Mouse (Mus musculus): ENCODE results near the gene Mfap4.

Mfap4 gene

GRCm38 (mm10) chr11:61518871-61519270 is 33.6 kb downstream of the Mfap4 start:
- DNase-seq (ENCODE audit: low spot score) = no peak

GRCm38 (mm10) chr11:61519484-61520107 is 34.4 kb downstream of the Mfap4 start:
- no peak for DNase-seq (ENCODE audit: low spot score)

- no peak for DNase-seq (ENCODE audit: low spot score)
Measured at GRCm38 (mm10) chr11:61526872-61527271, 41.6 kb downstream of the Mfap4 start.

DNA sequence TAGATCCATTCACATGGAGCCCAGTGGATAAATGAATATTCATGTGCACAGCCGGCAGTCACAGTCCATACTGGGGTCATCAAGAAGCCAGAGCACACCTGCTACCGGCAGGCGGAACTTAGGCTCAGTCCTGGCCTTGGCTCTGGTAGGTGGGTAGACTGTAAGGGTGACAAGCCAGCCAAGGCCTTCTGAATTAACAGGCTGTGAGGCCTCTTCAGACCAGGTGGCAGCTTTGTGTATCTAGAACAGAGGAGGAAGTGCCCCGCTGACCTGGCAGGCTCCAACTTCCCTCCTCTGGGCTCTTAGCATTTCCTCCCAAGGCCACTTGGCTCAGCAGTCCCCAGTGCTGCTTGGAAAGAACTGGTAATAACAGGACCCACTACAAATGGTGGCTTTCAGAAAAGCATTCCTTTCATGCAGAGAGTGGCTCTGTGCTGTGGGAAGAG is 44.1 kb downstream of the Mfap4 start:
- no peak for DNase-seq (ENCODE audit: low spot score)

GRCm38 (mm10) chr11:61532820-61533219 is 47.6 kb downstream of the Mfap4 start:
- no peak for DNase-seq (ENCODE audit: low spot score)

DNA sequence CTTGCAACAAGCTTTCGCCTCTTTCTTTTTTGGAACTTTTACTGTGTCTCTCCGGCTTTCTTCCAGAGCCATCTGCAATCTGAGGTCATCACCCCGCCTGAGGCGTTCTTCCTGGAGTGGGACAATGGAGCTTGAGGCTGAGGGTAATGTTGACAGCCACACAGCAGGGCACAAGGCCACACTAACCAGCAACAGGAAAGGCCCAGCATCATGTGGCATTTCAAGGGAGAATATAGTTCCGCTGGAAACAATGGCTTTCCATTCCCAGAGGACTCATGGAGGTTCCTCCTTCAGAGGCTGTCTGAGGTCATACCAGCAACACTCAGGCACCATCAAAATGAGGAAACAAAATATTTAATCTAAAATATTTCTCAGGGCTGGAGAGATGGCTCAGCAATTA is 48.3 kb downstream of the Mfap4 start:
- DNase-seq (ENCODE audit: low spot score) = no peak

- no peak for DNase-seq (ENCODE audit: low spot score)
Measured at GRCm38 (mm10) chr11:61535530-61535929, 50.3 kb downstream of the Mfap4 start.

DNA sequence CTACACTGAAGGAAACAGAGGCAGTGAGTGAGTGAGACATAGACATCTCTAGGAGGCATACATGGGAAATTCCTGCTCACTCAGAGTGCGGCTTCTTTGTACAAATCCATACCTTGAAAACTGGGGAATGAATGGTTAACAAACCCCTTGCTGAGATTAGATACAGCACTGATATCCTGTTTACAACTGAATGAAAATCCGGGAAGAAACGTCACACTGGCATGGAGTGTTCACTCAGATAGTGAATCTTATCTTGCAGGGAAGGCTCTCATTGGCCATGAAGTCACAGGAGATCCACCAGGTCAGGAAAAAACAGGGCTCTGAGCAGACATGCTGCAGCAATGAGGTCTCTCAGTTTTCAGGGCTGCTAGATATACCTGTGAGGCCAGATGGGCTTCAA is 51.7 kb downstream of the Mfap4 start:
- DNase-seq (ENCODE audit: low spot score) = no peak

DNA sequence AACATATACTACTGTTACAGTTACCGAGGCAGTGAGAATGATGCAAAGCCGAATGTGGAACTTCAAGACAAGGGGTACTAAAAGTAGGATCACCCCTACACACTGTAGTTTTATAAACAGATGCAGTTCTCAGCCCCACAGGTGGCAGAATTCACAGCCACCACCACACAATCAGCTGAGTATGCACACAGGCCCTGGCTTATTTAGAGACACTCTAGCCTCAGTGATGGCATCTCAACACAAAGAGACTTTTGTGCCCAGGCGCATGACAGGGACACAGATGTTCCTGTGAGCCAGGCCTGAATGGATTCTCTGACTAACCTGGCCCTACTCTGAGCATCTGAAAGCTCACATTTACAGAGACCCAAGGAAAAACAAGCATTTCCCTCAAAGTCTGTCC is 52.1 kb downstream of the Mfap4 start:
- no peak for DNase-seq (ENCODE audit: low spot score)

Data from c-Kit-positive CD71-positive TER-119-positive erythroid progenitor cells, embryonic 14.5 days (primary cell).